Mouse (Mus musculus) cerebellum, adult 9-10 months (tissue): ENCODE data around the gene Gm28036.

ENCODE experiments used
- DNase-seq: peaks from one replicate; pipeline ENCODE4 v3.0.0; 2022

Gene Gm28036

GRCm38 (mm10) chr2:156080391-156080790 lies 46.5 kb downstream of the Gm28036 start:
- DNase-seq = no peak

- DNase-seq = peak; percentile 67
Measured at GRCm38 (mm10) chr2:156079674-156080073, 47.2 kb downstream of the Gm28036 start.

GRCm38 (mm10) chr2:156079183-156079560 lies 47.7 kb downstream of the Gm28036 start:
- DNase-seq = no peak

GRCm38 (mm10) chr2:156078421-156079182 lies 48.3 kb downstream of the Gm28036 start:
- DNase-seq = no peak

- no peak for DNase-seq
Measured at GRCm38 (mm10) chr2:156077461-156077860, 49.4 kb downstream of the Gm28036 start.

- DNase-seq = no peak
Measured at GRCm38 (mm10) chr2:156073725-156074124, 53.2 kb downstream of the Gm28036 start.

- no peak for DNase-seq
Measured at GRCm38 (mm10) chr2:156071236-156071635, 55.7 kb downstream of the Gm28036 start.

GRCm38 (mm10) chr2:156067916-156068315 lies 59.0 kb downstream of the Gm28036 start:
- peak; percentile 80 for DNase-seq

- no peak for DNase-seq
Measured at GRCm38 (mm10) chr2:156066126-156066525, 60.8 kb downstream of the Gm28036 start.

GRCm38 (mm10) chr2:156065099-156066041 lies 61.5 kb downstream of the Gm28036 start, which contains the start of gene Spag4:
TSS of gene Spag4 (plus strand) at chr2:156065175.
- peak; percentile 62 for DNase-seq

- no peak for DNase-seq
Measured at GRCm38 (mm10) chr2:156052816-156053215, 74.1 kb downstream of the Gm28036 start, which contains the start of gene Fer1l4. TSS of gene Fer1l4 (minus strand) at chr2:156052947.

GRCm38 (mm10) chr2:156047929-156048328 lies 79.0 kb downstream of the Gm28036 start:
- DNase-seq = no peak

GRCm38 (mm10) chr2:156042903-156043302 lies 84.0 kb downstream of the Gm28036 start:
- no peak for DNase-seq

GRCm38 (mm10) chr2:156039390-156039789 lies 87.5 kb downstream of the Gm28036 start:
- no peak for DNase-seq

- no peak for DNase-seq
Measured at GRCm38 (mm10) chr2:156025482-156025881, 101.4 kb downstream of the Gm28036 start.
